Mouse (Mus musculus): Measurements from ENCODE around the gene Fkrp.

GRCm38 (mm10) chr7:16846775-16847174 lies 30.2 kb upstream of the Fkrp start:
- no peak for TF ChIP-seq CTCF (IDR thresholded peaks at IDR 0.05; ENCODE audit: low read depth)
- no peak for TF ChIP-seq EP300 (optimal IDR thresholded peaks at IDR 0.05)

Data from stomach, postnatal 0 days (tissue).